Mouse (Mus musculus) embryonic facial prominence, embryonic 14.5 days (tissue): ENCODE results near the gene Myt1l. TPM values are rescaled to one million over a fixed set of nuclear protein-coding genes. Genes with fewer than 3 reads are reported as not detected.

Experiments used
- ATAC-seq: fragments of 200-750 bp; cut with Nextera tagmentation; 2 replicates; pipeline ENCODE4 v1.8.0; 2017; ENCODE audit warnings: low read depth, moderate number of reproducible peaks, moderate TSS enrichment
- DNase-seq: peaks from one replicate; pipeline ENCODE4 v3.0.0-alpha.2; 2015; ENCODE audit warnings: low spot score
- H3K27ac ChIP-seq: fragments of 300-500 bp; sonication (generic); replicated peaks from 2 replicates; pipeline ENCODE4 v1.5.1; 2014; ENCODE audit warnings: low read depth, mild to moderate bottlenecking, low read length, moderate library complexity
- H3K27me3 ChIP-seq: fragments of 300-500 bp; sonication (generic); replicated peaks from 2 replicates; pipeline ENCODE4 v1.6.1; 2014; ENCODE audit warnings: low read length; ENCODE audit not compliant: control insufficient read depth, insufficient read depth
- H3K36me3 ChIP-seq: fragments of 300-500 bp; sonication (generic); 2 replicates; pipeline ENCODE4 v1.6.1; 2014; ENCODE audit warnings: low read length, mixed read lengths; ENCODE audit not compliant: control insufficient read depth, insufficient read depth
- H3K4me1 ChIP-seq: fragments of 300-500 bp; sonication (generic); 2 replicates; pipeline ENCODE4 v1.6.1; 2014; ENCODE audit warnings: antibody characterized with exemption, low read length; ENCODE audit not compliant: control insufficient read depth, insufficient read depth
- H3K4me2 ChIP-seq: fragments of 300-500 bp; sonication (generic); 2 replicates; pipeline ENCODE4 v1.6.1; 2014; ENCODE audit warnings: low read depth, mild to moderate bottlenecking, low read length, moderate library complexity, mixed read lengths
- H3K4me3 ChIP-seq: fragments of 300-500 bp; sonication (generic); 2 replicates; pipeline ENCODE4 v1.5.1; 2014; ENCODE audit warnings: low read depth, mild to moderate bottlenecking, low read length
- H3K9ac ChIP-seq: fragments of 300-500 bp; sonication (generic); 2 replicates; pipeline ENCODE4 v1.6.1; 2014; ENCODE audit warnings: low read depth, mild to moderate bottlenecking, low read length, moderate library complexity, mixed read lengths
- H3K9me3 ChIP-seq: fragments of 300-500 bp; sonication (generic); 2 replicates; pipeline ENCODE4 v1.6.1; 2016; ENCODE audit warnings: low read length; ENCODE audit not compliant: control insufficient read depth
- WGBS: fragments of 180-500 bp; shearing (Covaris S2); extraction: QIAGEN DNeasy Blood & Tissue Kit; methylation state at CpG from one replicate; pipeline ENCODE4 v1.1.7; 2014; 5-methylcytosine and 5-hydroxymethylcytosine counted together
- polyA plus RNA-seq: library from polyadenylated mRNA; unstranded; fragments of >200 nt; fragmentation: Nextera tagmentation; extraction: Ambion mirVana; gene quantifications from 2 replicates; pipeline ENCODE4 v1.2.1, GENCODE M21; 2014

Gene Myt1l
- polyA plus RNA-seq, 1 experiment from 2014 or later, result 11.9 TPM

DNA sequence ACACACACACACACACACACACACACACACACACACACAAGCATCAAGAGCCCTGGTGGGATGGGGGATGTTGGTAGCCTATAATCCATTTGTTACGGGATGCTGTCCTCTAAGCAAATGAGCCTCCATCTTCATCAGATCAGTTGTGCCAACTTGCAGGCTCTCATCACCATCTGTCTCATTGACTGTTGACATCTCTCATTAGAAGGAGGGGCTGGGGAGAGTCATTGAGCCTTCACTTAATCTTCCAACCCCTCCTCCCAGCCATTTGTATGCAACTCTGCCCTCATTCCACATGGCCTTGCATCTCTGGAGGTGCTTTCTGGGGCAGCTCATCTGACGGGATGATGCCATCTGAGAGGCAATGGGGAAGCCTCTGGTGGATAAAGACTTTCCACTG lies 200.1 kb downstream of the Myt1l start:
- no peaks in the 10 kb centered on the region for H3K36me3 ChIP-seq
- no peak overlapping the region for H3K9ac ChIP-seq
- 85% methylated on average over 2 of the region's 2 CpGs for WGBS
- H3K4me1 ChIP-seq, result no peaks in the 10 kb centered on the region
- ATAC-seq, result no peak
- H3K27me3 ChIP-seq, result no peaks in the 10 kb centered on the region
- DNase-seq, result no peak
- H3K4me2 ChIP-seq, result no peak overlapping the region
- no peak overlapping the region for H3K4me3 ChIP-seq
- H3K9me3 ChIP-seq, result no peaks in the 10 kb centered on the region
- H3K27ac ChIP-seq, result no peak overlapping the region

DNA sequence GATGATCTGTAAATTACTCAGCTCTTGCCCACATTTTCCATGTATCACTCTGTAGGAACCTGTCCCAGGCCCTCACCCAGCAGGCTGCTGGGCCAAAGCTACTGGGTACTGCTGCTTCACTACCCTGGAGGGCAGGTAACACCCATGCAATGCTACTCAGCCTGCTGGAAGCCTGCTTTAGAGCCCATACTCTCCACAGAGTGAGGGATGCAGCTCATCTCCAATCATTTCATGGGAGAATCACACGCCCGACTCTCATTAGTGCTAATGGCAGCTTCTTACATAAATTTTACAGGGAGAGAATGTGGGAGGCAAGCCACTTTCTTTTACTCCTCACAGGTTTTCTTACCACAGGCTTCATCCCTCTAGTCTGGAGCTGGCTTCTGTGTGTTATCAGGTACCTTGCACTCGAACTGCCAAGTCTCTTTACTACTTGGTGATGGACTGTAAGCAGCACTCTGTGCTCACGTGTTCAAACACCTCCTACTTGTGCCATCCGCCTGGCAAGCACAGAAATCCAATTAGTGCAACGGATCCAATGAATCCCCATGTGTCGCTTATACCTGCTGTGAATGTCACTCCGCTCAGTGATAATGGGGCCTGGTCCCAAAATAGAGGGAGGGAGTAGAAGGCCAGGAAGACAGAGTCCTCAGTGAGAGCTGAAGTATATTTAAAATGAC lies 212.3 kb downstream of the Myt1l start:
- H3K27ac ChIP-seq, result no peak overlapping the region
- H3K9ac ChIP-seq, result no peak overlapping the region
- H3K9me3 ChIP-seq, result no peaks in the 10 kb centered on the region
- H3K4me3 ChIP-seq, result no peak overlapping the region
- H3K4me1 ChIP-seq, result no peaks in the 10 kb centered on the region
- DNase-seq (no peak), ATAC-seq (no peak)
- no peak overlapping the region for H3K4me2 ChIP-seq
- no peaks in the 10 kb centered on the region for H3K27me3 ChIP-seq
- no peaks in the 10 kb centered on the region for H3K36me3 ChIP-seq
- WGBS, result 79% methylated on average over 8 of the region's 8 CpGs

DNA sequence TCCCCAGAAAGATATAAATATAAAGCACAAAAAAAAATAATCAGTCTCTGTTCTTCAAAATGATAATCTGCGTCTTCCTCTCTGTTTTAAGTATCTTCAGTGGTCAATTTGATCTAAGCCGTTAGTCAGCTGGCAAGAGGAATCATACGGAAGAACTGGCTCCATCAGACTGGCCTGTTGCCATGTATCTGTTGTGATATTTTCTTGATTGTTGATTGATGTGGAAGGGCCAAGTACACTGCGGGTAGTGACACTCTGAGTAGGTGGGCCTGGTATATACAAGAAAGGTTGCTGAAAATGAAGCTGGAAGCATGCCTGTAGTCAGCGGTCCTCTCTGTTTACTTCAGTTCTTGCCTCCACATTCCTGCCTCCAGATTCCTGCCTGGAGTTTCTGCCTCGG lies 213.0 kb downstream of the Myt1l start:
- Histone ChIP-seq H3K9ac (no peak overlapping the region), H3K9me3 (no peaks in the 10 kb centered on the region), H3K4me1 (no peaks in the 10 kb centered on the region), H3K4me2 (no peak overlapping the region), H3K27me3 (no peaks in the 10 kb centered on the region), H3K4me3 (no peak overlapping the region), H3K36me3 (no peaks in the 10 kb centered on the region), H3K27ac (no peak overlapping the region)
- ATAC-seq (no peak), DNase-seq (no peak)
- 82% methylated on average over 6 of the region's 6 CpGs for WGBS

DNA sequence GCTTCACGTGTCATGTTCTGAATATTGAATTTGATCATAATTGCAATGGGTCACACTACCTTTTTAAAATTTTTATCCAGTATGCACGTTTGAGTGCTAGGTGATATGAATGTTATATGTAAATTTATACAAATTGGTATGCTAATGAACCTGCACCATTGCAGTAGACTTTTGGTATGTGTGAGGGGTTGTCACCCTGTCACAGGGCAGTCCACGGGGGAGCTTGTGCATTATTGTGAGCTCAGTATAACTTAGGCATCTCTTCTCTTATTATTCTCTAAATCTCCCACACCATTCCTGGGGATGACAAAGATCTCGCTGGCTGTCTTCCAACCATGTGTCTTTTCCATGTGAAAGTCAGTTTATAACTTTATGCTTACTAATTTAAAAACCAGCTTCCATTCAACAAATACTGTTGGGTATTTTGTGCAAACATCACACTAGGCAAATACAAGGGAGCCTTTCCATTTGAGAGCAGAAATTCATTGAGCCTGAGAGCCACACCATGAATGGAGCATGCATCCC lies 222.5 kb downstream of the Myt1l start:
- H3K27me3 ChIP-seq, result no peaks in the 10 kb centered on the region
- H3K4me1 ChIP-seq, result no peaks in the 10 kb centered on the region
- H3K36me3 ChIP-seq, result no peaks in the 10 kb centered on the region
- H3K27ac ChIP-seq, result no peak overlapping the region
- H3K4me3 ChIP-seq, result no peak overlapping the region
- no peak overlapping the region for H3K4me2 ChIP-seq
- DNase-seq, result no peak
- no peaks in the 10 kb centered on the region for H3K9me3 ChIP-seq
- WGBS, result 83% methylated on average over 4 of the region's 4 CpGs
- H3K9ac ChIP-seq, result no peak overlapping the region
- no peak for ATAC-seq

DNA sequence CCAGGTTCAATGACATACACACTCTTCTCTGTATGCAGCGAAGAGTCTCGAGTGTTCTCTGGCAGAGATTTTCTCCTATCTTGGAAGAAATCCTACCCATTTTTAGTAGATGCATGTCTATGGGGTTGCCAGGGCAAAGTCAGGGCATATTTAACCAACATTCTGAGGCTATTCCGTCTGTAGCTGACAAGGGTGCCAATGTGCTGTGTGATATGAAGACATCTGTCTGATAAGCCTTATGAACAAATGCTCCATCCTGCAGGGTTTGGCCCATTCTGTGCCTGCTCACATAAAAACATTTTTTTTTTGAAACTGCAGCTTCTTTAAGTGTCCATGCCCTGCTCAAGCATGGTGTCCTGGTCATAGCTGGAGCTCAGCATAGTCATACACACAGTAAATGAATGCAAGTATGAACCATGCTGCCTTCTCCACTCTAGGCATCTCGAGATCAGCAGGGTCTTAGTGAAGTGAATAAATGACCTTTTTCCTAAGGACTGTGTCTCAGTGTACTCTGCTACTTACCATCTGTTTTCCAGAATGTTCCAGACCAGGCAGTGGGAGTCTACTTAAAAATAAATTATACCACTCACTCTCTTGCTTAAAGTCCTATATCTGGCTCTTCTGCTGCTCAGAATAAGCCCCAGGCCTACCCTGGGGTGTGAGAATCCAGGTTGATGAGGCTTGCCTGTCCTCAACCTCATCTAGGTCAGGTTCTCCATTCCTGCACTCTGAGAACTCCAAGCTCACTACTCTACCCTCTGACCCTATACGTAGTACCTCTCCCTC lies 227.1 kb downstream of the Myt1l start:
- Histone ChIP-seq H3K4me3 (no peak overlapping the region), H3K9ac (no peak overlapping the region), H3K4me2 (no peak overlapping the region), H3K27ac (no peak overlapping the region), H3K36me3 (no peaks in the 10 kb centered on the region), H3K9me3 (no peaks in the 10 kb centered on the region), H3K4me1 (no peaks in the 10 kb centered on the region), H3K27me3 (no peaks in the 10 kb centered on the region)
- WGBS, result 79% methylated on average over 5 of the region's 5 CpGs
- no peak for DNase-seq
- ATAC-seq, result no peak

DNA sequence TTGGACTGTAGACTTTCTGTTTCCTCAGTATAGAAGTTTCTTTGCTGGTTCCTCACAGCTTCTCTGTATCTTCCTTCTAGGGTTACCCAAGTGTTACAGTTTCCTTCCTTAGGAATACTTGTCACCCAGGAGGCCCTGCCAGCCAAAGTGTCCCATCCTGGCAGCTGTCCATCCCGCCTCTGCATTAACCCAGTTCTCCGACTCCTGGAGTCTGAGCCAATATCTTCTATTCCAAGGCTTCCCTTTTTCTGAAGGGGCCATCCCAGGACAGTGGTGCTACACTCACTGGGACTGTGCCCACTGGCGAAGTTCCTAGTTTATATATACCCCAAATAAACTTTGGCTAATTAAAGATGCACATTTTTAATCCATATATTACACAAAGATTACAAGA lies 227.7 kb downstream of the Myt1l start:
- no peak overlapping the region for H3K4me2 ChIP-seq

DNA sequence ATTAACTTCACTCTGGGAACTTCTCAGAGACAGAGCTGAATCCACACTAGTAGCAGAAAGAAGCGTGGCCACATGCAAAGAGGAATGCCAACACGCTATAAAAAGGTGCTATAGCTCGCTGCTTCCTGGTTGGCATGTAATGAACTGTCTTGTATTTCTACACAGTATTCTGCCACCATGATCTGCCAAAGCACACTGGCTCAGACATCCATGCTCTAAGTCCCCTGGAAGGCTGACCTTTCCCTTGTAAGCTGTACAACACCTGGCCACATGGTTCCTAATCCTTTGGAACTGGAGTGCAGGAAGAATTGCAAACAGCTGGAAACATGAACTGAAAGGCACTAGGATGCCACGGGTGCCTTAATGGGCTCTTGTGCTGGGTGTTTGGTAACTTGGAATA lies 232.4 kb downstream of the Myt1l start:
- ATAC-seq, result no peak
- H3K36me3 ChIP-seq, result no peaks in the 10 kb centered on the region
- H3K4me2 ChIP-seq, result no peak overlapping the region
- H3K27me3 ChIP-seq, result no peaks in the 10 kb centered on the region
- H3K27ac ChIP-seq, result no peak overlapping the region
- no peak overlapping the region for H3K4me3 ChIP-seq
- no peak for DNase-seq
- H3K4me1 ChIP-seq, result no peaks in the 10 kb centered on the region
- H3K9ac ChIP-seq, result no peak overlapping the region
- 74% methylated on average over 4 of the region's 4 CpGs for WGBS
- no peaks in the 10 kb centered on the region for H3K9me3 ChIP-seq

More for the DNA sequence above, 227.7 kb downstream of the Myt1l start:
- no peak for DNase-seq
- Histone ChIP-seq H3K27me3 (no peaks in the 10 kb centered on the region), H3K36me3 (no peaks in the 10 kb centered on the region), H3K4me3 (no peak overlapping the region), H3K4me1 (no peaks in the 10 kb centered on the region), H3K9ac (no peak overlapping the region), H3K9me3 (no peaks in the 10 kb centered on the region), H3K27ac (no peak overlapping the region)
- WGBS, result 83% methylated on average over 3 of the region's 3 CpGs
- ATAC-seq, result no peak

DNA sequence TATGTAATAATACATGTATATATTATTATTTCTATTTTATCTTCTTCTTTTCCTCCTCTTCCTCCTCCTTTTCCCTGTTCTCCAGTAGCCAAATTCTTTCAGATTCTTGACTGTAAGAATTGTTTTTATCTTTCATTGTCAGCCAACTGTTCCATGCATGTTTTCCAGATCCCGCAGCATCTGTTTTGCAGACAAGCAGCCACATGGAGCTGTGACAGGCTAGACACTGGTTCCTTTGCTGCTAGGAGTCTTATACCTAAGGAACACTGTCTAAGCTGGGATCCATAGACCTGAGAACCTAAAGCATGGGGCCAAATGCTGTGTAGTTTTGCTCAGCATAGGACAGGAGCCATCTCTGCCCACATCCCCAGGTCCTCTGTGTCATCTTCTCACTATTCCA lies 238.0 kb downstream of the Myt1l start:
- no peaks in the 10 kb centered on the region for H3K9me3 ChIP-seq
- WGBS, result 81% methylated on average over 1 of the region's 1 CpGs
- no peak overlapping the region for H3K4me2 ChIP-seq
- H3K27ac ChIP-seq, result no peak overlapping the region
- no peak overlapping the region for H3K9ac ChIP-seq
- ATAC-seq, result no peak
- no peaks in the 10 kb centered on the region for H3K4me1 ChIP-seq
- DNase-seq, result no peak
- no peaks in the 10 kb centered on the region for H3K27me3 ChIP-seq
- H3K36me3 ChIP-seq, result no peaks in the 10 kb centered on the region
- H3K4me3 ChIP-seq, result no peak overlapping the region
